Mouse (Mus musculus) gonadal fat pad, adult 2 months (tissue): ENCODE results near the gene Gm20916. TPM values are rescaled to one million over a fixed set of nuclear protein-coding genes. Genes with fewer than 3 reads are reported as not detected.
"Not testable (repeated sequence)": the region's sequence is repeated elsewhere in the genome, so short reads cannot be mapped to it uniquely, and the experiment has no call there.

Experiments
- DNase-seq: peaks from one replicate; pipeline ENCODE4 v3.0.0-alpha.2; 2012; ENCODE audit warnings: low read depth
- polyA plus RNA-seq: library from polyadenylated mRNA; depleted of rRNA; stranded (reverse); fragments of >200 nt; gene quantifications from 2 replicates; pipeline ENCODE4 v1.2.3, GENCODE M21; 2012; rRNA removed

Gm20916 gene
- not detected in 2 replicates for polyA plus RNA-seq

- not testable (repeated sequence) for DNase-seq
These were observed at the start of gene Gm20916 for GRCm38 (mm10) chrY:79319265-79319664. Gene Gm20916 (plus strand): TSS chrY:79319565.

Other genes starting within 250 kb of the Gm20916 start
- gene Gm20917, start 168.4 kb upstream of the Gm20916 start, polyA plus RNA-seq: not detected in 2 replicates